Mouse (Mus musculus): ENCODE results near the gene Ip6k3. TPM values are rescaled to one million over a fixed set of nuclear protein-coding genes. Genes with fewer than 3 reads are reported as not detected.

The Ip6k3 gene
- polyA plus RNA-seq, 1 experiment, result 29.7 TPM

DNA sequence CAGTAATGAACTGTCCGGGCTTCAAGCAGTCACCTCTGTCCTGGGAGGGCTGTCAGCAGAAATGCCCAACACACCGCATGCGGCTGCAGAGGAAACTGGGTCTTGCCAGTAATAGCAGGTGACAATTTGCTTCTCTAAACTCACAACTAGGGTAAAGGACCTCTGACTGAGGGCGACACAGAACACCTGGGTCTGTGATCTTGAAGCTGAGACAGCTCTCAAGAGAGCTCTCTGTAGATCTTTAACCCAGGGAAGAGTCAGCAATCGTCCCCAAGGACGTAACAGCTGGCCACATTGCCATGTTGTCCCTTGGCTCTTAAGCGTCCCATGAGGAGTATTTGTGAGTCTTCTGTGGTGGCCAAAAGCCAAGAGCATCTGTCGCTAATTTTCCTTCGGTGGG, 4.9 kb upstream of the Ip6k3 start:
- H3K27me3 ChIP-seq (ENCODE audit: control insufficient read depth, insufficient read depth, insufficient read length), result no peaks in the 10 kb centered on the region
- no peak for TF ChIP-seq MAX (IDR thresholded peaks at IDR 0.05; ENCODE audit: low read depth)
- TF ChIP-seq POLR2AphosphoS2 (IDR thresholded peaks at IDR 0.05; ENCODE audit: insufficient read length, low read depth), result no peak
- no peak for TF ChIP-seq TCF12 (IDR thresholded peaks at IDR 0.05; ENCODE audit: insufficient read depth, poor library complexity, severe bottlenecking)
- TF ChIP-seq E2F4 (IDR thresholded peaks at IDR 0.05; ENCODE audit: insufficient read depth), result no peak
- TF ChIP-seq USF1 (IDR thresholded peaks at IDR 0.05; ENCODE audit: low read depth), result no peak
- H3K36me3 ChIP-seq (ENCODE audit: control insufficient read depth, insufficient read depth), result no peaks in the 10 kb centered on the region
- no peak overlapping the region for H3K4me2 ChIP-seq (ENCODE audit: low read depth)
- no peaks in the 10 kb centered on the region for H3K79me2 ChIP-seq (ENCODE audit: control insufficient read depth, insufficient read depth)
- no peak overlapping the region for H3ac ChIP-seq (ENCODE audit: control insufficient read depth, insufficient read length)
- no peak overlapping the region for H3K4me3 ChIP-seq

GRCm38 (mm10) chr17:27171121-27171520, 3.5 kb upstream of the Ip6k3 start:
- H3K4me2 ChIP-seq (ENCODE audit: low read depth), result no peak overlapping the region
- TF ChIP-seq USF1 (IDR thresholded peaks at IDR 0.05; ENCODE audit: low read depth) (no peak), TCF12 (IDR thresholded peaks at IDR 0.05; ENCODE audit: insufficient read depth, poor library complexity, severe bottlenecking) (no peak), POLR2A (IDR thresholded peaks at IDR 0.05; ENCODE audit: insufficient read length, low read depth) (no peak), MYOD1 (IDR thresholded peaks at IDR 0.05; ENCODE audit: control insufficient read depth in 1 of 3, insufficient read length in 2 of 3, low read depth in 2 of 3) (no peak), TCF3 (IDR thresholded peaks at IDR 0.05; ENCODE audit: insufficient read length, low read depth) (no peak), MAX (IDR thresholded peaks at IDR 0.05; ENCODE audit: low read depth) (no peak)

DNA sequence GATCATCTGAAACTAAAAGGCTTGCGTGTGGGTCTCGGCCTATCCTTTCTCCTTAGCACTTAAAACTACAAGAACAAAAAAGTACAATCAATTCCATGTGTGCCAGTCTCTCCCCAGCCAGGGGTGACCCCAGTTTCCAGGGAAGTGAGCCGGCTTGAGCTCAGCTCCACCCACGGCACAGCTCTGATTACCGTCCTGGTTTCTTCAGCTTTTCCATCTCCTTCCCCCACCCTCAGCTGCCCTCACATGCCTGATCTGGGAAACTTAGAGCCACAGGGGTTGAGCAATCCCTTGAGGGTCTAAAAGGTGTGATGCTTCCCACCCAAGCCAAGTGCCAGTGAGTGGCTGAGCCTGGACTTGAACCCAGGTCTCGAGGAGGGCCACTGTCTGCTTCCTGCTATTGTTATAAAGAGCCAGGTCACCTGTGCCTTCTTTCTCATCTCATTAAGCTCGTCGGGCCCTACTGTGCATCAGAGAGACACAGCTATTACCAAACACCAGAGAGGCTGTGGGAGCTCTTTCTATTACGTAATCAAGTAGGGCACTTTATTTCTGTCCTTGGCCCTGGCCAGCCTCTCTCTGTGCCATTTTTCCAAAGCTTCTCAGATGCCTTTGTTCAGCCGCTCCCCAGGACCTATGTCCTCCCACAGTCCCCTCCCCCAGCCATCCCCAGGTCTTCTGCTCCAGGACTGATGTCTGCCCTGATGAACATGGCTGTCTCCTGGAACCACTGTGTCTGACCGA, 2.5 kb upstream of the Ip6k3 start:
- Histone ChIP-seq H3K27me3 (ENCODE audit: control insufficient read depth, insufficient read depth, insufficient read length) (no peaks in the 10 kb centered on the region), H3K79me2 (ENCODE audit: control insufficient read depth, insufficient read depth) (no peaks in the 10 kb centered on the region), H3K4me3 (no peak overlapping the region), H3K36me3 (ENCODE audit: control insufficient read depth, insufficient read depth) (no peaks in the 10 kb centered on the region), H3ac (ENCODE audit: control insufficient read depth, insufficient read length) (no peak overlapping the region), H3K4me2 (ENCODE audit: low read depth) (no peak overlapping the region)
- no peak for TF ChIP-seq TCF12 (IDR thresholded peaks at IDR 0.05; ENCODE audit: insufficient read depth, poor library complexity, severe bottlenecking)
- TF ChIP-seq POLR2A (IDR thresholded peaks at IDR 0.05; ENCODE audit: insufficient read length, low read depth), result no peak
- no peak for TF ChIP-seq USF1 (IDR thresholded peaks at IDR 0.05; ENCODE audit: low read depth)
- no peak for TF ChIP-seq MAX (IDR thresholded peaks at IDR 0.05; ENCODE audit: low read depth)
- TF ChIP-seq MYOG (IDR thresholded peaks at IDR 0.05; ENCODE audit: control insufficient read depth in 1 of 3, insufficient read depth in 1 of 3, insufficient read length in 2 of 3, low read depth in 2 of 3), result no peak
- no peak for TF ChIP-seq MYOD1 (IDR thresholded peaks at IDR 0.05; ENCODE audit: control insufficient read depth in 1 of 3, insufficient read length in 2 of 3, low read depth in 2 of 3)
- TF ChIP-seq SRF (IDR thresholded peaks at IDR 0.05; ENCODE audit: control insufficient read depth, insufficient read length, low read depth), result no peak
- TF ChIP-seq CEBPB (IDR thresholded peaks at IDR 0.05; ENCODE audit: insufficient read depth, poor library complexity, severe bottlenecking), result no peak
- TF ChIP-seq POLR2AphosphoS2 (IDR thresholded peaks at IDR 0.05; ENCODE audit: insufficient read length, low read depth), result no peak
- TF ChIP-seq TCF3 (IDR thresholded peaks at IDR 0.05; ENCODE audit: insufficient read length, low read depth), result no peak
- TF ChIP-seq REST (IDR thresholded peaks at IDR 0.05; ENCODE audit: insufficient read depth, insufficient read length), result no peak
- no peak for TF ChIP-seq E2F4 (IDR thresholded peaks at IDR 0.05; ENCODE audit: insufficient read depth)

More at GRCm38 (mm10) chr17:27171121-27171520, 3.5 kb upstream of the Ip6k3 start:
- H3K27me3 ChIP-seq (ENCODE audit: control insufficient read depth, insufficient read depth, insufficient read length), result no peaks in the 10 kb centered on the region
- H3ac ChIP-seq (ENCODE audit: control insufficient read depth, insufficient read length), result no peak overlapping the region
- no peak overlapping the region for H3K4me3 ChIP-seq
- H3K79me2 ChIP-seq (ENCODE audit: control insufficient read depth, insufficient read depth), result no peaks in the 10 kb centered on the region
- no peaks in the 10 kb centered on the region for H3K36me3 ChIP-seq (ENCODE audit: control insufficient read depth, insufficient read depth)

GRCm38 (mm10) chr17:27168569-27168968, 974 bp upstream of the Ip6k3 start:
- Histone ChIP-seq H3K36me3 (ENCODE audit: control insufficient read depth, insufficient read depth) (no peaks in the 10 kb centered on the region), H3ac (ENCODE audit: control insufficient read depth, insufficient read length) (no peak overlapping the region), H3K79me2 (ENCODE audit: control insufficient read depth, insufficient read depth) (no peaks in the 10 kb centered on the region), H3K4me3 (no peak overlapping the region), H3K27me3 (ENCODE audit: control insufficient read depth, insufficient read depth, insufficient read length) (no peaks in the 10 kb centered on the region), H3K4me2 (ENCODE audit: low read depth) (no peak overlapping the region)
- no peak for TF ChIP-seq CEBPB (IDR thresholded peaks at IDR 0.05; ENCODE audit: insufficient read depth, poor library complexity, severe bottlenecking)
- no peak for TF ChIP-seq MYOG (IDR thresholded peaks at IDR 0.05; ENCODE audit: control insufficient read depth in 1 of 3, insufficient read depth in 1 of 3, insufficient read length in 2 of 3, low read depth in 2 of 3)

DNA sequence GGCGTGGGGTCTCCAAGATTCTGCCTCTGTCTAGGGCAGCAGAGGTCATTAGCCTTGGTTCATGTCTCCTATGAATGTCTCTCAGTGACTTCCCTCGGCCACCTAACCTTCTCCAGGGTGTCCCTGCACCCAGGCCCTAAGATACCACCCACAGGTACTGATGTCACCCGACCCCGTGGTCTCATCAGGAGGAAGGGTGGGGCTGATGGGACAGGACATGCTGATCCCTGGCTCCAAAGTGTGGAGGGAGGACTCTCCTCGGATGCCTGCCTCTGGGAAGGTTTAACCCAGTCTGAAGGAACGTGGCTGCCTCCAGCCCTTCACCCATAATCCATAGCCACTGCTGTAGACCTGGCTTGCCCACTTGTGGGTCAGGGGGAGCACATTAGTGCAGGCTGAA, 694 bp downstream of the Ip6k3 start:
- no peak overlapping the region for H3ac ChIP-seq (ENCODE audit: control insufficient read depth, insufficient read length)
- H3K27me3 ChIP-seq (ENCODE audit: control insufficient read depth, insufficient read depth, insufficient read length), result no peaks in the 10 kb centered on the region
- H3K36me3 ChIP-seq (ENCODE audit: control insufficient read depth, insufficient read depth), result no peaks in the 10 kb centered on the region
- TF ChIP-seq MYOD1 (IDR thresholded peaks at IDR 0.05; ENCODE audit: control insufficient read depth in 1 of 3, insufficient read length in 2 of 3, low read depth in 2 of 3) (no peak), TCF12 (IDR thresholded peaks at IDR 0.05; ENCODE audit: insufficient read depth, poor library complexity, severe bottlenecking) (no peak), TCF3 (IDR thresholded peaks at IDR 0.05; ENCODE audit: insufficient read length, low read depth) (no peak), USF1 (IDR thresholded peaks at IDR 0.05; ENCODE audit: low read depth) (no peak), MAX (IDR thresholded peaks at IDR 0.05; ENCODE audit: low read depth) (no peak), MYOG (IDR thresholded peaks at IDR 0.05; ENCODE audit: control insufficient read depth in 1 of 3, insufficient read depth in 1 of 3, insufficient read length in 2 of 3, low read depth in 2 of 3) (no peak), E2F4 (IDR thresholded peaks at IDR 0.05; ENCODE audit: insufficient read depth) (no peak), REST (IDR thresholded peaks at IDR 0.05; ENCODE audit: insufficient read depth, insufficient read length) (no peak), POLR2AphosphoS2 (IDR thresholded peaks at IDR 0.05; ENCODE audit: insufficient read length, low read depth) (no peak), CEBPB (IDR thresholded peaks at IDR 0.05; ENCODE audit: insufficient read depth, poor library complexity, severe bottlenecking) (no peak), POLR2A (IDR thresholded peaks at IDR 0.05; ENCODE audit: insufficient read length, low read depth) (no peak), SRF (IDR thresholded peaks at IDR 0.05; ENCODE audit: control insufficient read depth, insufficient read length, low read depth) (no peak)
- H3K4me3 ChIP-seq, result peak overlapping the region; percentile 23
- peak overlapping the region; percentile 62 for H3K4me2 ChIP-seq (ENCODE audit: low read depth)
- no peaks in the 10 kb centered on the region for H3K79me2 ChIP-seq (ENCODE audit: control insufficient read depth, insufficient read depth)

Data from myocyte (in vitro differentiated cells).